8 mouse cellular contexts compared by ENCODE assay signal in the genomic region with DNA sequence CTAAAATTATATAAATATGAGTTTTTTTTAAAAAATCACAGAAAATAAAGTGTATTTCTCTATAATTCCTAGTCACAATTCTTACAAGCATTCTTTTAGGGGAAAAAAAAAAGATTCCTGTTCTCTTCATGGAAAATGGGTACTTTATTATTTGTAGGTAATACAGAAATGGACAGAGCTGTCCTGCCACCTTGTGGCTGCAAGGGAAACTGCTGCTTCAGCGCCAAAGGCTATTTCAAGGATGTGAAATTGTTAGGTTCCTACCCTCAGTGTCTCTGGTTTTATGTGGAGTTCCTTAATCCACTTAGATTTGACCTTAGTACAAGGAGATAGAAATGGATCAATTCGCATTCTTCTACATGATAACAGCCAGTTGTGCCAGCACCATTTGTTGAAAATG. TPM values are rescaled to one million over a fixed set of nuclear protein-coding genes. Genes with fewer than 3 reads are reported as not detected.
A peak's percentile ranks its signal among the peaks of the same experiment; 100 is the strongest.
DNase-seq lines count a peak whose midpoint lies in the region; ATAC-seq and TF ChIP-seq lines count a peak whose summit lies in the region.
"Not testable (repeated sequence)": the region's sequence is repeated elsewhere in the genome, so short reads cannot be mapped to it uniquely, and the experiment has no call there.

No protein-coding gene starts in this region.

- not testable (repeated sequence) for H3K4me1 ChIP-seq in E14TG2a.4 (replicated peaks; ENCODE audit: low read depth, low read length); liver, embryonic 14.5 days (replicated peaks; ENCODE audit: control insufficient read depth in 2 of 2, insufficient read depth in 2 of 2, low read length in 1 of 2); neural tube, embryonic 11.5 days (ENCODE audit: control insufficient read depth, insufficient read depth, low read length)

- not testable (repeated sequence) for H3K27me3 ChIP-seq in E14TG2a.4 (ENCODE audit: insufficient read depth, low read length); liver, embryonic 14.5 days (ENCODE audit: control insufficient read depth, insufficient read depth, low read length); neural tube, embryonic 11.5 days (ENCODE audit: control insufficient read depth, insufficient read depth, low read length)

- peak; percentile 95 for ATAC-seq in granulocyte monocyte progenitor cell, adult 5-6 weeks (replicated peaks; ENCODE audit: poor library complexity, severe bottlenecking)
- ATAC-seq in liver, embryonic 14.5 days (ENCODE audit: insufficient read depth); neural tube, embryonic 11.5 days (ENCODE audit: insufficient read depth, low FRiP score, low TSS enrichment): not testable (repeated sequence)

- peak; percentile 49 to 68 for DNase-seq in adrenal gland, postnatal 36 days
- peak; percentile 74 for DNase-seq in embryo, embryonic 10 days (ENCODE audit: low spot score)
- DNase-seq in kidney, adult 9 months: peak; percentile 53
- DNase-seq in liver, embryonic 14.5 days (ENCODE audit: low read depth in 3 of 3, low spot score in 3 of 3): not testable (repeated sequence)
- peak; percentile 63 for DNase-seq in neural tube, embryonic 11.5 days (ENCODE audit: low spot score)
- peak; percentile 61 for DNase-seq in testis, postnatal 10 days (ENCODE audit: low spot score)

- not testable (repeated sequence) for H3K36me3 ChIP-seq in E14TG2a.4 (ENCODE audit: insufficient read depth, low read length); liver, embryonic 14.5 days (replicated peaks; ENCODE audit: control insufficient read depth, insufficient read depth, low read depth); neural tube, embryonic 11.5 days (ENCODE audit: control insufficient read depth, insufficient read depth, low read length)

- not testable (repeated sequence) for H3K9me3 ChIP-seq in E14TG2a.4 (ENCODE audit: low read length); liver, embryonic 14.5 days (ENCODE audit: control insufficient read depth, low read length); neural tube, embryonic 11.5 days (ENCODE audit: control insufficient read depth, low read length)

- not testable (repeated sequence) for H3K4me2 ChIP-seq in liver, embryonic 14.5 days (ENCODE audit: low read depth); neural tube, embryonic 11.5 days (ENCODE audit: low read depth)

- 0% methylated on average over 2 of the region's 2 CpGs for WGBS in liver, embryonic 14.5 days (ENCODE audit: insufficient replicate concordance)
- 0% methylated on average over 2 of the region's 2 CpGs for WGBS in neural tube, embryonic 11.5 days

- not testable (repeated sequence) for H3K9ac ChIP-seq in liver, embryonic 14.5 days (replicated peaks); neural tube, embryonic 11.5 days (ENCODE audit: low read length)

- peak; percentile 93 for TF ChIP-seq CTCF in E14TG2a.4 (conservative IDR thresholded peaks at IDR 0.05; ENCODE audit: low read length)
- peak; percentile 72 for TF ChIP-seq CTCF in liver, embryonic 14.5 days (IDR thresholded peaks at IDR 0.05; ENCODE audit: low read depth)

- not testable (repeated sequence) for TF ChIP-seq EP300 in liver, embryonic 14.5 days (IDR thresholded peaks at IDR 0.05; ENCODE audit: low read depth)

- not testable (repeated sequence) for H3K4me3 ChIP-seq in E14TG2a.4 (replicated peaks; ENCODE audit: low read length); liver, embryonic 14.5 days (ENCODE audit: insufficient read depth in 1 of 2, low read depth in 2 of 2, low read length in 2 of 2); neural tube, embryonic 11.5 days (ENCODE audit: low read depth, low read length)

- H3K27ac ChIP-seq in liver, embryonic 14.5 days; neural tube, embryonic 11.5 days (ENCODE audit: low read depth, low read length): not testable (repeated sequence)

RNA-seq across cellular contexts. Expression of a gene that starts 9.8 kb away (rescaled TPM):
- total RNA-seq in adrenal gland, postnatal 36 days (2021): 1 to 10 TPM; 5.4 to 6.4 TPM
- total RNA-seq in granulocyte monocyte progenitor cell, adult 5-6 weeks (2014; fragmentation: Nextera tagmentation): 5.1 and 6.1 TPM in 2 replicates
- total RNA-seq in granulocyte monocyte progenitor cell, adult 5-6 weeks (2017): 3.3 and 5.0 TPM in 2 replicates
- 0.95 and 1.5 TPM in 2 replicates for polyA plus RNA-seq in liver, embryonic 14.5 days (2012; rRNA removed)
- 1.4 and 1.5 TPM in 2 replicates for polyA plus RNA-seq in liver, embryonic 14.5 days (2014; fragmentation: Nextera tagmentation; extraction: Ambion mirVana)
- polyA plus RNA-seq in neural tube, embryonic 11.5 days (2014; fragmentation: Nextera tagmentation; extraction: Ambion mirVana): 8.9 and 9.6 TPM in 2 replicates
